Mouse (Mus musculus) ES-E14 (cell line): ENCODE results near the gene Ptk7.

ENCODE experiments used
- CHD2 ChIP-seq: IDR thresholded peaks from 2 replicates; pipeline ENCODE4 v1.6.1; 2014; ENCODE audit warnings: mild to moderate bottlenecking, low read depth, low read length, inconsistent platforms
- HCFC1 ChIP-seq: IDR thresholded peaks from 2 replicates; pipeline ENCODE4 v1.6.1; 2012; ENCODE audit warnings: low read length, inconsistent platforms, borderline replicate concordance; ENCODE audit not compliant: insufficient read depth
- MAFK ChIP-seq: IDR thresholded peaks from 2 replicates; pipeline ENCODE4 v1.6.1; 2014; ENCODE audit warnings: mild to moderate bottlenecking, low read depth, low read length, inconsistent platforms; ENCODE audit not compliant: insufficient read depth
- ZC3H11A ChIP-seq: IDR thresholded peaks from 2 replicates; pipeline ENCODE4 v1.6.1; 2012; ENCODE audit warnings: low read depth, mild to moderate bottlenecking, inconsistent platforms, low read length, borderline replicate concordance
- ZNF384 ChIP-seq: IDR thresholded peaks from 2 replicates; pipeline ENCODE4 v1.6.1; 2012; ENCODE audit warnings: low read depth, low read length, inconsistent platforms

GRCm38 (mm10) chr17:46521963-46522668 lies 107.2 kb downstream of the Ptk7 start:
- TF ChIP-seq ZNF384 (no peak), MAFK (no peak), ZC3H11A (no peak), CHD2 (no peak), HCFC1 (no peak)
